Mouse (Mus musculus) liver, adult (tissue): ENCODE measurements at regions not wholly inside any gene's neighbourhood (a gene's known extent, or its start where the extent isn't known, plus 50 kb on each side); places are given as distances from the start of the nearest gene placed in this dataset.
A peak's percentile ranks its signal among the peaks of the same experiment; 100 is the strongest.

Experiments used
- GATA4 ChIP-seq: IDR thresholded peaks from 2 replicates; pipeline ENCODE4 v1.6.1; 2014; ENCODE audit warnings: mild to moderate bottlenecking, low read length; ENCODE audit not compliant: insufficient replicate concordance

- TF ChIP-seq GATA4: no peak
Measured at GRCm38 (mm10) chr15:49043035-49043434, 4841.7 kb upstream of the Gm7489 start.

DNA sequence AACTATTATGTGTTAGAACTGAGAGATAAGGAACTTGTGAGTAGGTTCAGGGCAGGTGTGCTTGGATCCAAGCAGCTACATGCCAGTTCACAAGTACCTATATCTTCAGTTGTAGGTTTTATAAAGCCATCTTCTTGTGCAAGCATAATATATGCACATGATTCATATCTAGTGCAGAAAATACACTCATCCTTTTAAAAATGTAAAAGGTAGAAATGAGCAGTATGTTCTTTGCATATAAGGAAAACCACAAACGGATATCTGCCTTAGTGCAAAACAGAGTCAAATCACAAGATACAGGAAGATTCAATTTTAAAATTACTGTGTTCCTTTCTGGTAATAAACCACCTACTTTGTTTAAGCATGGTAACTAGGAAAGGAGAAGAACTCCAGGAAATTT, 4819.6 kb upstream of the Gm7489 start:
- no peak for TF ChIP-seq GATA4

DNA sequence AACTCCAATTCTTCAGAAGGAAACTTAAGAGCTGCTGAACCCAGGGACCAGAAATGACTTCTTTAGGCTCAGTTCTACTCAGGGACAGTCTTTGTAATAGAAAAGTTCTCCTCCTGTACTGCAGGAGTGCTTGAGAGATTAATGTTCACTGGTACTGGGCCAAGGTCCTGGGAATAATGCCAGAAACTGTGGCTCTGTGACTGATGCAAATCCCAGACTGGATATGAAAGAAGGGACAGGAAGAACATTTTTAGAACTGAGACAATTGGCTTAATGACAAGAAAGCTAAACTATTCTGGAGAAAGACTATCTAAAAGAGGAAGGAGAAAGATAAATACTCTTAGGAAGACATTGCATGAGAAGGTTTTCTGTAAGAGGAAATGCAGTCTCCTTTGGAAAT, 4818.8 kb upstream of the Gm7489 start:
- TF ChIP-seq GATA4: peak; percentile 84

GRCm38 (mm10) chr15:49066367-49066766, 4818.3 kb upstream of the Gm7489 start:
- no peak for TF ChIP-seq GATA4
